Mouse (Mus musculus): ENCODE data around the gene Src.
A peak's percentile ranks its signal among the peaks of the same experiment; 100 is the strongest.

Src gene

GRCm38 (mm10) chr2:157475437-157476379 is 57.5 kb downstream of the Src start:
- DNase-seq (ENCODE audit: low read depth, low spot score), result no peak

GRCm38 (mm10) chr2:157478651-157479050 is 60.4 kb downstream of the Src start:
- DNase-seq (ENCODE audit: low read depth, low spot score), result no peak

- no peak for DNase-seq (ENCODE audit: low read depth, low spot score)
These were observed 61.8 kb downstream of the Src start for GRCm38 (mm10) chr2:157479858-157480568.

- DNase-seq (ENCODE audit: low read depth, low spot score), result no peak
These were observed 64.5 kb downstream of the Src start for GRCm38 (mm10) chr2:157482729-157483128.

GRCm38 (mm10) chr2:157486559-157486958 is 68.3 kb downstream of the Src start:
- DNase-seq (ENCODE audit: low read depth, low spot score), result peak; percentile 52

- DNase-seq (ENCODE audit: low read depth, low spot score), result no peak
These were observed 68.9 kb downstream of the Src start for GRCm38 (mm10) chr2:157486981-157487656.

GRCm38 (mm10) chr2:157487733-157488175 is 69.5 kb downstream of the Src start:
- no peak for DNase-seq (ENCODE audit: low read depth, low spot score)

- DNase-seq (ENCODE audit: low read depth, low spot score), result no peak
These were observed 75.0 kb downstream of the Src start for GRCm38 (mm10) chr2:157493240-157493639.

GRCm38 (mm10) chr2:157498529-157498928 is 80.3 kb downstream of the Src start:
- DNase-seq (ENCODE audit: low read depth, low spot score), result no peak

GRCm38 (mm10) chr2:157500364-157500763 is 82.1 kb downstream of the Src start:
- no peak for DNase-seq (ENCODE audit: low read depth, low spot score)

GRCm38 (mm10) chr2:157501324-157501723 is 83.1 kb downstream of the Src start:
- no peak for DNase-seq (ENCODE audit: low read depth, low spot score)

- no peak for DNase-seq (ENCODE audit: low read depth, low spot score)
These were observed 88.5 kb downstream of the Src start for GRCm38 (mm10) chr2:157506779-157507178.

- no peak for DNase-seq (ENCODE audit: low read depth, low spot score)
These were observed 90.9 kb downstream of the Src start for GRCm38 (mm10) chr2:157509182-157509581.

- no peak for DNase-seq (ENCODE audit: low read depth, low spot score)
These were observed 91.8 kb downstream of the Src start for GRCm38 (mm10) chr2:157510031-157510430.

GRCm38 (mm10) chr2:157512859-157513258 is 94.6 kb downstream of the Src start:
- DNase-seq (ENCODE audit: low read depth, low spot score), result no peak

GRCm38 (mm10) chr2:157513737-157514208 is 95.5 kb downstream of the Src start:
- no peak for DNase-seq (ENCODE audit: low read depth, low spot score)

- DNase-seq (ENCODE audit: low read depth, low spot score), result no peak
These were observed 96.1 kb downstream of the Src start for GRCm38 (mm10) chr2:157514353-157514752.

- DNase-seq (ENCODE audit: low read depth, low spot score), result no peak
These were observed 99.3 kb downstream of the Src start for GRCm38 (mm10) chr2:157517526-157517925.

GRCm38 (mm10) chr2:157518451-157518850 is 100.2 kb downstream of the Src start:
- DNase-seq (ENCODE audit: low read depth, low spot score), result no peak

GRCm38 (mm10) chr2:157519452-157519851 is 101.2 kb downstream of the Src start:
- DNase-seq (ENCODE audit: low read depth, low spot score), result no peak

GRCm38 (mm10) chr2:157520496-157520895 is 102.3 kb downstream of the Src start:
- DNase-seq (ENCODE audit: low read depth, low spot score), result peak; percentile 14
